Mouse (Mus musculus) CD4-positive, CD25-positive, alpha-beta regulatory T cell, adult 4 months (primary cell): ENCODE measurements around the gene Tbc1d22b. TPM values are rescaled to one million over a fixed set of nuclear protein-coding genes. Genes with fewer than 3 reads are reported as not detected.

Source experiments
- ATAC-seq: one replicate; pipeline ENCODE4 v1.8.0; 2017
- polyA plus RNA-seq, 2 experiments: library from polyadenylated mRNA; unstranded; fragments of 100-300 nt; shearing (Covaris generic); gene quantifications; one replicate each; pipeline ENCODE4 v1.2.1; 2017

Tbc1d22b gene
- polyA plus RNA-seq, 2 experiments from 2014 or later: 9.5 to 11.2 TPM

DNA sequence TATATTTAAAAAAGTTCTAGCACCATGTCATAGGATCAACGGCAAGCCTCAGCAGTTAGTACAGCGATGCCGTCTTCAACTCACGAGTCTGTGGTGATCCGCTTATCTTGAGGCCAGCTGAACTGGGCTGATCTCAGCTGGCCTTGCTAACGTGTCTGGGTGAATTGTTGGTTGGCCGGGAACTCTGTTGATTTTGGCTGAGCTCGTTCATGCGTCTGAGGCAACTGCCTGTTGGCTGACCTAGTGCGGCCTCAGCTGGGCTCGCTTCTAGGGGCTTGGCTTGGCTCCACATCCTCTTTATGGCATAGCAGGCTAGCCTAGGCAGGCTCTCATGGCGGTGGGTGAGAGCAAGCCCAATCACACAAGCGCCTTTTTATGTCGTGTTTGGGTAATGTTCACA is 8.2 kb upstream of the Tbc1d22b start:
- ATAC-seq: no peak

DNA sequence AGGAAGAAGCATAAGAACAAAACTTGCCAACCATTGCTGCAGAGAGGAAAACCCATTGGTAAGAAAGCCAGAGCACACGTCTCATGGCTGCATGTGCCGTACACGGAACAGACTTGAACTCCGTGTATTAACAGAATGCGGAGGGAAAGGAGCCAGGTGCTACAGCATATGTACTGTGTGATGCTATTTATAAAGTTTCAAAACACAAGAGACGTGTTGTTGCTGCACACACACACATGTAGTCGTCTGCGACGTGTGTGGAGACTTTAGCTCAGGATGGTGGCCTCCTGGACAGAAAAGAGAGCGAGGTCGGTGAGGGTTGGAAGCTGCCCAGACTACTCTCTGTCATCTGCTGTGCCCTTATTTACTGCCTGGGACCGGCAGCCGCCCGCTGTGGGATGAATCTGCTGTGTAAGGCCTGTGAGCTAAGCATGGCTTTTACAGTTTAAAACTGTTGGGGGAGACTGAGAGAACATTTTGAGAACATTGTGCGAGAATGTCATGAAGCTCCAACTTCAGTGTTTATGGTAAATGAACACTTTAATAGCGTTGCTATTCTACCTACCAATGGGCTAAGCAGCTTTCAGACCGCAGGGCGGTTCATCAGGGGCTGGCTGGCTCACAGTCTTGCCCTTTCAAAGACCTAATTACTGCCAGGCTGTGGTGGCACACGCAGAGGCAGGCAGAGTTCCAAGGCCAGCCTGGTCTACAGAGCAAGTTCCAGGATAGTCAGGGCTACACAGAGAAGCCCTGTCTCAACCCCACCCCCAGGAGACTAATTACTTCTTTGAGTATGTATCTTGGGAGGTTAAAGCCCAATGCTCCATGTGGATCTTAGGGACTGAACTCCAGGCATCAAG is 6.5 kb upstream of the Tbc1d22b start:
- no peak for ATAC-seq

DNA sequence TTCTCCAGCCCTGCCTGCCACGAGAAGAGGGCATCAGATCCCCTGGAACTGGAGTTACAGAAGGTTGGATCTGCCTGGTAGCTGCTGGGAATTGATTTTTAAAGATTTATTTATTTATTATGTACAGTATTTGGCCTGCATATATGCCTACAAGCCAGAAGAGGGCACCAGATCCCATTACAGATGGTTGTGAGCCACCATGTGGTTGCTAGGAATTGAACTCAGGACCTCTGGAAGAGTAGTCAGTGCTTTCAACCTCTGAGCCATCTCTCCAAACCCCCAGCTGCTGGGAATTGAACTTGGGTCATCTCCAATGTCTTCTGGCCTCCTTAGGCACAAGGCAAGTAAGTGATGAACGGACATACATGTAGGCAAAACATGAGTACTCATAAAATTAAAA is 5.5 kb upstream of the Tbc1d22b start:
- no peak for ATAC-seq

DNA sequence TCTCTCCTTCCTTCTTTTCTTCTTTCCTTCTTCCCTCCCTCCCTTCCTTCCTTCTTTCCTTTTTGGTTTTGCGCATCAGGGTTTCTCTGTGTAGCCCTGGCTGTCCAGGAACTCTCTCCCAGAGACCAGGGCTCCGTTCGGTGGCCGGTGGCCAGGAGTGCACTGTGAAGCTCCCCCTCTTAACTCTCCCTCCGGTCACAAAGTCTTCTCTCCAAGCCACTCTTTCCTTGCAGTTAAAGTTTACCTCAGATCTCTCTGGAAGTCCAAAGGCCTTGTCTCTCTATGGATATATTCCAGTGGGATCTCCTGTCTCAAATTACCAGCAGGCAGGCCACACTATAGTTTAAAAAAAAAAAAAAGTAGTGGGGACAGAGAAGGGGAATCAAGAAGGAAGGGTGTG is 4.3 kb upstream of the Tbc1d22b start:
- ATAC-seq: no peak

DNA sequence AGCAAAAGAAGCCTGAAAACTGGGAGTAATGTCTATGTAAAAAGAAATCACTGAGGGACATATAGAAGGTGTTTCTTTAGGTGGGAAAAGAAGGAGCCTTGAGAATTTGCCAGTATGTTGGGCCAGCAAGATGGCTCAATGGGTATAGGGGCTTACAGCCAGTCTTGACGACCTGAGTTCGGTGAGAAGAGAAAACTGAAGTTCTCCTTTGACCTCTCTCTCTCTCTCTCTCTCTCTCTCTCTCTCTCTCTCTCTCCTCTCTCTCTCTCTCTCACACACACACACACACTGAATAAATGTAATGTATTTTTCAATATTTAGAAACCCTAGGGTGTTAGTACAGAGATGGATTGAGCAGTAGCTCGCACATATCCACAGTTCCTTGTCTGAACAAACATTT is 1.1 kb upstream of the Tbc1d22b start:
- ATAC-seq: no peak

DNA sequence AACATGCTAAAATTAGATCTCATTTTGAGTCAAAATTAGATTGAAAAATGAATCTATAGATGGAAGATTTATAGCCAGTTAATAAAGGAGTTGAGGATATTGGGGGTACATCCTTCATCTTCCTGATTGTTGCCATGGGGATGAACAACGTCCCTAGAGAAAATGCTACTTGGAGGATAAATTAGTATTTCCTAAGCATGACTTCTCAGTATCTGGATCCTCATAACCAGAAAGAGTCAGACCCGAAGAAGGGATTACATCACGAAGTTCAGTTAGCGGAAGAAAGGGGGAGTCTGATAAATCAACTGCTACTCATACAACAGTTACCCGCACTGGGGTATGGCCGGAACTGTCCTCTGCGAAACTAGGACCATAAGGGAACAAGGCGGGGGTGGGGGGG is 591 bp upstream of the Tbc1d22b start:
- no peak for ATAC-seq

DNA sequence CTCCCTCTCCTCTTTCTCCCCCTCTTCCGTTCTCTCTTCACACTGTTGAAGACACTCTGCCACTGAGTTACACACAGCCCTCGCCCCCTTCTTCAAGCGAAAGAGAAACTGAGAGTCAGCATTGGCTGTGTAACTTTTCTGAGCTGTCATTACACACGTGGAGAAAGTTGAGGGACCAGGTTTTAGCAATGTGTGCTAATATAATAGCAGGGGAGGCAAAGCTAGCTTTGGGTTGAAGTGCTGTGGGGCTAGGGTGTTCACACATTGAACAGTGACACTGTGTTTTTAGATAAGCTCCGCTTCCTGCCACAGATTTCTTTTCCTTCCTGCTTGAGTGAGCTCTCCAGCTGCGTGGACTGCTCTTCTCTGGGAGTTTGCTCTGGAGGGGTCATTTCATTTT is 1.4 kb downstream of the Tbc1d22b start:
- ATAC-seq: peak; percentile 55

DNA sequence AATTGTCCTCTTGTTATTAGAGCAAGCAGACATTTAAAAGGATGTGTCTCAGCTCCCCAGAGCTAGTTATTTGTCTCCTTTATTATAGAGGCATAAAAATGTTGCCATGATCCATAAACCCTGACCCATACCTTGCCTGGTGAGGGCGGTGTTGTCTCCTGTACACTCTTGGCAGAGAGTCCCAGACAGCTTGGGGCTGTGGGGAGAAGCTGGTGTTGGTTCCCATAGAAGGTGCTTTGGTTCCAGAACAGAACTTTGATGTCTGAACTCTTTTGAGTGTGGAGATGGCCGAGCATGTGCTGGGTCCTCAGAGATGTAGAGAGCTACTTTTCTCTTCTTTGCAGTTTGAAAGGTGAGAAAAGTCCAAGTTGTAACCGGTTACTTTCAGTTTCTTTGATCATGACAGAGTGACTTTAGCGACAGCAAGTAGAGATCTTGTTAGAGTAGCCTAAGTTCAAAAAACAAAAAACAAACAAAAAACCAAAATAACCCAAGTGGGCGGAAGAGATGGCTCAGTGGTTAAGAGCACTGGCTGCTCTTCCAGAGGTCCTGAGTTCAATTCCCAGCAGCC is 2.7 kb downstream of the Tbc1d22b start, which contains the start of gene Tmem217:
Gene Tmem217 (minus strand): TSS at position 224 of the 571 bp plus-strand sequence.
- ATAC-seq: peak; percentile 44

DNA sequence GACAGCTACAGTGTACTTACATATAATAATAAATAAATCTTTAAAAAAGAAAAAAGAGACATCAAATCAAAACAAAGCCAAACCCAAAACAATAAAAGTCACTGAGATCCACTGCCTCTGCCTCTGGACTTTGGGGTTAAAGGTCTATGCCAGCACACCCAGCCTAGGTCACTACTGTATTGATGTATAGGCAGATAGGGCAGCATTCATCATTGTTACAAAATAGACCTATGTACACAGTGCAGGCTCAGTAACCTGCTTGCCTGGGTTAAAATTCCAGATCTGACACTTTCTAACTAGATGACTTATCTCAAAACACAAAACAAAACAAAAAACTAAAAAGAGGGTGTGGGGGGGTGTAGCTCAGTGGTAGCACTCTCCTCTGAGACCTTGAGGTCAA is 4.6 kb downstream of the Tbc1d22b start:
- ATAC-seq: no peak

DNA sequence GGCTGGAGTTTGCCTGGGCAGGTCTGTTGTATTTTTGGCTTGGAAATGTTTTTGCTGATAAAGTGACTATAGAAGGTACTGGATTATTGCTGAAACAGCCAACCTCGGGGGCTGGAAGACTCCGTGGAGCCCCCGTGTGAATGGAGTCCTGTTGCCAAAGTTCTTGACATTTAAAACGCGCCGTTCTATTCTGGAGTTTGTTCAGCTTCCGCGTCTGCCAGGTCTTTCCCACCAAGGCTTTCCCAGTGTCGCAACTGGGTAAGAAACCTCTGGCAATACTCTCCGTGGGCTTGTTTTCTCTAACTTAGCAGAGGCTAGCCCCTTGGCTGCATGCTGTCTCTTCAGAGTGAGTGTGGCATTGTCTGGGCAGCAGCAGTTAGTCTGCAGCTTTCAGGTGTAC is 6.9 kb downstream of the Tbc1d22b start:
- no peak for ATAC-seq

DNA sequence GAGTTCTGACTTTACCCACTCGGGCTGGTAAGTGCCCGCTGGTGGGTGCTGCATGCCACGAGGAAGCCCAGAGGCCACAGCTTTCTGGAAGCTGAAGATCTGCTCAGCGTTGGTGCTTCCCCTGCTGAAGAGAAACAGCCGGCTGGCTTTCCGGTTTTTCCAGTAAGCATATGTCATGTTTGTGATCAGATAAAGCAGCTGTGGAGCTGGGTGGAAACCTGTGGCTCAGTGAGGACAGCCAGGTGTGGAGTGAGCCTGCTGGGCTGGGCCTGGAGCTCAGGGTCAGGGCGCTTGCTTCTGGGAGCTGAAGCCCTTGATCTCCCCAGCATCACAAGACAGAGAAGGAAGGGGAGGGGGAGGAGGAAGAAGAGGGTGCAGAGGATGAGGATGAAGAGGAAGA is 7.3 kb downstream of the Tbc1d22b start:
- no peak for ATAC-seq

DNA sequence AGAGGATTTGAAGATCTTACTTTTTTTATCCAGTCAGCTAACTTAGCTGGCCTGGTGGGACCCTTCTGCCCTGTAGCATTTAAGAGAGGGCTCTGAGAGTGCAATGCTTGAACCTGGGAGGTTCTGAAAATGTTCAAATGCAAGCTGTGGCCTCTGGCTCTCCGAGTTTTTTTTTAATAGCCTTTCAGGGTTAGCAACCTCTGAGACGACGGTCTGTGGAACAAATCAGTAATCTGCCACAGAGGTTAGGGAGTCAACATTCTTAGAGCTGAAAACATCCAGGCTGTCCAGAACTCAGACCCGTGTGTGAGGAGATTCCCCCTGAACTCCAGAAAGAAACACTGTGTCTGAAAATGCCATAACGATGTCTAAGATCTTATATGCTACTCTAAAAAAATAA is 8.9 kb downstream of the Tbc1d22b start:
- ATAC-seq: no peak

DNA sequence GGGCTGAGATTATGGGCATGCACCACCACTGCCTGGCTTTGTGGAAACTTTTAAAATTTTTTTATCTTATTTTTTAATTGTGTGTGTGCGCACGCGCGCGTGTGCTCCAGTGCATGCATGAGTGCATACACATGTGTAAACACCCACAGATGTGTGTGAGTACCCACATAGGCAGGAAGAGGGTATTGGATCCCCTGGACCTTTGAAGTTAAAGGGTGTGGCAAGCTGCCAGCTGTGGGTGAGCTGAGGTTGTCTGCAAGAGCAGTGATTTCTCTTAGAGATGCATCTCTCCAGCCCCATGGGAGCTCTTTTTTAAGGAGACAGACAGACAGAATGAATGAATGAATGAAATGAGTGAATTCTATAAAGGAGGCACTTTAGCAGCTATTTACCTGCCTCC is 15.9 kb downstream of the Tbc1d22b start:
- ATAC-seq: no peak

DNA sequence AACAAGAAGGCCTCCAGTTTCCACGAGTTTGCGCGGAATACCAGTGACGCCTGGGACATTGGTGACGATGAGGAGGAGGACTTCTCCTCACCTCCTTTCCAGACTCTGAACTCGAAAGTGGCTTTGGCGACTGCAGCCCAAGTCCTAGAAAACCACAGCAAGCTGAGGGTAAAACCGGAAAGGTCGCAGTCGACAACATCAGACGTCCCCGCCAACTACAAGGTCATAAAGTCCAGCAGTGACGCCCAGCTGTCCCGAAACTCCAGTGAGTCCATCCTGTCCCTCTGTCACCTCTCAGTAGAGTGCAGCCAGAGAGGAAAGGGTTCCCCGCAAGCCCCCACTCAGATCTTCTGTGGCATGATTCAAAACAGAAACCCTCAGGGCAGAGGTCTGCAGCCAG is 18.9 kb downstream of the Tbc1d22b start:
- ATAC-seq: no peak

DNA sequence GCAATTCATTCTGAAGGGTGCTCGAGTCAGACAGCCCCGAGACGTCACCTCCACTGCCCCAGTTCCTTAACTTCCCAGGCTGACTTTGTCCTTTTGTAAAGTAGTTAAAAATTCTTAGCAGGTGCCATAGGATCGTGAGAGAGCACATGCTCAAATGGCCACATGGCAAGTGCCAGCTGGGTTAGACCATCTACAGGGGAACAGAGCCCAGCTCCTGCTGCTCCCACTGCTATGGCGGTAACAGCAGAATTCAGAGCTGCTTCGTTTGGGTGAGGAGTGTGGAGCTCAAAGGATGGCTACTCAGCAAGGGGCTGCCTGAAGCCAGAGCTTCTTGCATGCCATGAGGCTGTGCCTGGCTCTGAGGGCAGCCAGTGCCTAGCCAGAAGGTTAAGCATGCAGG is 20.2 kb downstream of the Tbc1d22b start:
- no peak for ATAC-seq

DNA sequence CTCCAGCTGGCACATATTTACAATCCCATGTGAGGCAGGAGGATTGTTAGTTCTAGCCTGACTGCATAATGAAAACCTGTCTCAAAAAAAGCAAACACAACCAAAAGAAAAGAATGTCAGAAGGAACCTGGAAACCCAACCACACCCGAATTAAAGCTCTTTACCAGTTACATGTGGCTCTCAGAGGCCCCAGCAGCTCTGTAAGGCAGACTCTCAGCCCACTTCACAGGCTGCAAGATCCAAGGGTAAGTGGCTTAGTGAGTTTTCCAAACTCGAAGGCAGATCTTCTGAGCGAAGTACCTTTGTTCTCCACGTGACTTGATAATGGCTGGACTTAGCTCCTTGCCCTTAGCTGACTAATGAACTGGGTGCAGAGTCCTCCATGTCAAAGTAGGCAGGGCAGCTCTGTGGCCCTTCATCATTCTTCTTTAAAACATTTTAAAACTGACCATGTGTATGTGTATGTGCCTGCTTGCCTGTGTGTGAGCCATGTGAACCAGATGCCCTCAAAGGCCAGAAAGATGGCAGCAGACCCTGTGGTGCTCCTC is 30.1 kb downstream of the Tbc1d22b start:
- no peak for ATAC-seq

DNA sequence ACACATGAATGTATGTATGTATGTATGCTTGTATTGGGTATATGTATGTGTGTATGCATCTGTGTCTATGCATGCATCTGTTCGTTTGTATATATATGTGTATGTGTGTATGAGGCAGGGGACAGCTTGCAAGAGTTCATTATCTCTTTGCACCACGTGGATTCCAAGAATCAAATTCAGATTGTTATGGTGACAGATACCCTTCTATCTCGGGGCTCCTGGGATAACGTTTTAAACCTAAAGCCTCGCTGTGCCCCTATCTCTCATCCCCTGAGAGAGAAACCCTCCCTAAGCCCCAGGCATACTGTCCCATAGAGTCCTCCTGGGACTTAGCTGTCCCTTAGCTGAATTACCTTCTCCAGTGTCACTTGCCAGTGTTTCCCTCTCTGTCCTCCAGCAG is 34.0 kb downstream of the Tbc1d22b start:
- ATAC-seq: no peak

DNA sequence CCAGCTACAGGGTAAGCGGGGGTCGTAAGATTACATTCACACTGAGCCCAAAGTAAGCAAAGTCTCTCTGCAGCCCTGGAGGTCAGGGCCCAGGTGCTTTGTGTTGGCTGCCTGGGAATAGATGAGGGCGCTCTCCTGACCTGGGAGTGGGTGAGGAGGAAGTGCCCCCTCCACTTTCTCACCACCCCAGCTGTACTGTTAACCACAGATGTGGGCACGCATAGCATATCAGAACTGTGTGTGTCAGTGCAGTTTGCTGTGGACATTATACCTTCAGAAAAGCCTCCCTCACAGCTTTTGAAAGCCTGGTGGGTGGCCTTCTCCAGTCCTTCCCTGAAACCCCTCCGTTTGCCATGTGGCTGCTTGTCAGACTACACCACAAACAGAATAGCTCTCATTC is 34.7 kb downstream of the Tbc1d22b start:
- ATAC-seq: no peak

DNA sequence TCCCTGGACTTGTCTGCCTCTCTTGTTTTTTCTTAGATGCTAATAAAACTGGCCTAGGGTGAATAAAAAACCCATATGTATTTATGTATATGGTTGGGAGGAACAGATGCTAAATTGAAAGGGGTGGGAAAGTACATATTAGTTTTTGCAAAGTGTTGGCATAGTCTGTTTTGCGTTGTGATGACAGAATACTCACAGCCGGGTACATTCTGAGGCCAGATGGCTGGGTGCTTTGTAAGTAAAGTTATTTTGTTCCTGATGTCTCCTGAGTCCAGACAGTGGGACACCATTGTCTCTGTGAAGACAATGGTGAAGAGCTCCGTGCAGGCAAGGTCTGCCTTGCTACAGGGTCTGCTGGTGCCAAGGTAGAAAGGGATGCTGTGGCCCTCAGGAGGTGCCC is 35.2 kb downstream of the Tbc1d22b start:
- no peak for ATAC-seq

DNA sequence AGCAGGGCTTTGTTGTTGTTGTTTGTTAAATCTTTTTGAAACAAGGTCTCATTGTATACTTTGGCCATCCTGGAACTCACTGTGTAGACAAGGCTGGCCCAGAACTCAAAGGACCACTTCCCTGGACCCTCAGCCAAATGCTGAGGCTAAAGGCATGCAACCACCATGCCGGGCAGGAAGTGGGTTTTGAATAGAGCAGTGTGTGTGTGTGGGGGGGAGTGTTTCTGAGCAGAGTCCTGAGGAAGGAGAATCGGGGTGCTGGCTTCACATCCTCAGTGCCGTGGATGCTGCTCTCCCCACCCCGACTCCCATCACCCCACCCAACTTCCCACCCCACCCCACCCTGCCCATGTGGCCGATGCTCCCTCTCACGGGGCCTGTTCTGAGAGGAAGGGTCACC is 35.9 kb downstream of the Tbc1d22b start:
- peak; percentile 60 for ATAC-seq

DNA sequence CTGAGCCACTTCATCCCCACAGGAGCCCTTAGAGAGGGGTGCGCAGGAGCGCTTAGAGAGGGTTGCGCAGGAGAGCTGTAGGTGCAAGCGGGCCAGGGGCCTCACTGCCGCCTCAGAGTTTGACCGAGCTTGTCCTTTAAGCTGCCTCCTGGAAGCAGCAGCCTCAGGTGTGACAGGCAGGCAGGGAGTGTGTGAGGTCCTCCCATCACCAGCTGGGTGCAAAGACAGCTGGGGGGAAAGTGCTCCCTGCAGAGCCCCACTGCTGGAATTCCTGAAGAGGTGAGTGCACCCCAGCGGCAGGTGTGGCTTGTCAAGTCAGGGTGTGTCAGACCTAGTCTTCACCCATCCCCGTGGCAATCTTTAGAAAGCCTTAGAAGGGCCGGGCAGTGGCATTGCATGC is 37.3 kb downstream of the Tbc1d22b start:
- no peak for ATAC-seq

DNA sequence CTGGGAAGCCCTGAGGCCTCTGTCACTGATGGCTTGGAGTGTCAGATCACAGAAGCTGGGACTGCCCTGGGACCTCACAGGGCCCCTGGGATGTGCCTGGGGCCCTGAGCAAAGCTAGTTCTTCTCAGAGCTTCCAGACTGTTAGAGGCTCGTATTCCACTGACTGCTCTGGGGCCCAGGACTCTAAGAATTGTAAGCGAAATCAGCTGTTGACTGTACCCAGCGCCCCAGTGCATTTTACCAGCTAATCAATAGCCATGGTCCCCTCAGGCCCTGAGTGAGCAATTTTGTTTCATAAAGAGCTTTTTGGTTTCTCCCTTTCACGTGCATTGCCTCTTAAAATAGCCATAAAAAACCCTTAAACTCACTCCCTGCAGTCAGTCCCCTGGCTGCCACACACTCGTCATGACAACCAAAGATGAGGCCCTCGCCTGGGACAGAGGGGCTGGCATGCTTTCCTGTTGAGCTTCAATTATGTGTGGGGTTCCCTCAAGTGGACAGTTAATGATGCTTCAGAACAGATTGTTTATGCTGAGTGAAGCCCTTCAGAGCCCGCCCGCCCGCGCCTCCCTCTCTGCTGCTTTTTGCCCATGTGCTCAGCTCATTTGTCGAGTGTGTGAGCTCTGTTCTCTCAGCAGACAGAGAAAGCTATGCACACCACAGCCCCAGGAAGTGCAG is 39.8 kb downstream of the Tbc1d22b start:
- no peak for ATAC-seq

DNA sequence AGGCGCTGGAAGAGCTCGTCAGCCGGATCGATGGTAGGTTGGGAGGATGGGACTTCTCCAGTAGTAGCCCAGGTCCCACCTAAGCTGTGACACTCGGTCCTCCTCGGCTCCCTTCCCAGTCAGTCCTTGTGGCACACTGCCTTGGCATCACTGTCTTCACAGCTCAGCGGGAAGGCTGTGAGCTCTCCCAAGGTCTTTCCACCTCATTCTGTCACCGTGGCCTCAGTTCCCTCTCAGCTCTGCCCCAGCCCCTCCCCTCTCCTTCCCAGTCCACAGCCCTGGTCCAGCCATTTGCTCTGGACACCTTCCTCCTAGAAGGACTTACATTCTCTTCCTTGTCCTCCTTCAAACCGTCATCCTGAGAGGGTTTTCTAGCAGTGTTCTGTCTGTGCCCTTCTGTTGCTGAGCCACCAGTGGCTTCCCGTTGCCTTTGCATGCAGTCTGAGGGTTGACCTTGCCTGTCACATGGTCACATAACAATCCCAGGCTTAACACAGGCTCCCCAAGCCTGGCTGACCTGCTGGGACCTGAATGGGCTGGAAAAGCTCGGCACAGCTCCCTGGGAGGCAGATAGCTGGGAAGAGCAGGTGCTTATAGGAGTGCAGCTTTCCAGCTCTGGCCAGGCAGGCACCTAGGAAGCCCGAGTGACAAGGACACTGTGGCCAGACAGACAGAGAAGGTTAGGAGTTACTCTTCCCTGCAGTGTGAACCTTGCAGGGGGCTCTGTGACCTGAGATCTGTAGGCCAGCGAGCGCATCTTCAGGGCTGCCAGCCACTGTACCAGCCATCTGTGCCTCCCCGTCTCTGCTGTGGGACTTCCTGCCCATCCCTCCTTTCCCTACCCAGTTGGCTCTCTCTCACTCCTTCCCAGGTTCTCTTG is 46.5 kb downstream of the Tbc1d22b start:
- no peak for ATAC-seq
